Mouse (Mus musculus): Measurements from ENCODE around the gene Fbxo9.
"Not testable (repeated sequence)": the region's sequence is repeated elsewhere in the genome, so short reads cannot be mapped to it uniquely, and the experiment has no call there.

Gene Fbxo9

DNA sequence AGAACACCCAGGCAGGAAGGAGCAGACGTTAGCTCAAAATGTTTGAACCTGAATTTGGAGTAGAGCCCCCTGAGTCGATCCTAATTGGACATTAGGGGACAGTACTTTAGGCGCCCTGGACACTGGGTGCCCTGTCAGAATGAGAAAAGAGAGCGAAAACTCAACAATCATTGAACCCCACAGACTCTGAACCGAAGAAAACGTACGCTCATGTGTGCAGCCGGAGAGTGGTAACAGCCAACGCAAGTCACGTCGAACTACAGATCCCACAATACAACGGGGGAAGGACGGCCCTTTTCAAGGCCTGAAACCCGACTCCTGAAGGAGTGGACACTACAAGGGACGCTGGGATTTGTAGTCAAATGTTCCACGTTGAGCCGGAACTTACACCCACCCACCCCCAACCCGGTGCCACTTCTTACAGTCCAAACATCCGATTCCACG lies at the start of gene Fbxo9, which contains the start of gene Ick:
Fbxo9 (minus strand) TSS at position 270 of the 444 bp plus-strand sequence.
Ick (plus strand) TSS at position 397 of the 444 bp plus-strand sequence.
- peak; percentile 64 for DNase-seq (ENCODE audit: low spot score)

- no peak for DNase-seq (ENCODE audit: low spot score)
Measured at GRCm38 (mm10) chr9:78157221-78157620, 48.4 kb upstream of the Fbxo9 start.

DNA sequence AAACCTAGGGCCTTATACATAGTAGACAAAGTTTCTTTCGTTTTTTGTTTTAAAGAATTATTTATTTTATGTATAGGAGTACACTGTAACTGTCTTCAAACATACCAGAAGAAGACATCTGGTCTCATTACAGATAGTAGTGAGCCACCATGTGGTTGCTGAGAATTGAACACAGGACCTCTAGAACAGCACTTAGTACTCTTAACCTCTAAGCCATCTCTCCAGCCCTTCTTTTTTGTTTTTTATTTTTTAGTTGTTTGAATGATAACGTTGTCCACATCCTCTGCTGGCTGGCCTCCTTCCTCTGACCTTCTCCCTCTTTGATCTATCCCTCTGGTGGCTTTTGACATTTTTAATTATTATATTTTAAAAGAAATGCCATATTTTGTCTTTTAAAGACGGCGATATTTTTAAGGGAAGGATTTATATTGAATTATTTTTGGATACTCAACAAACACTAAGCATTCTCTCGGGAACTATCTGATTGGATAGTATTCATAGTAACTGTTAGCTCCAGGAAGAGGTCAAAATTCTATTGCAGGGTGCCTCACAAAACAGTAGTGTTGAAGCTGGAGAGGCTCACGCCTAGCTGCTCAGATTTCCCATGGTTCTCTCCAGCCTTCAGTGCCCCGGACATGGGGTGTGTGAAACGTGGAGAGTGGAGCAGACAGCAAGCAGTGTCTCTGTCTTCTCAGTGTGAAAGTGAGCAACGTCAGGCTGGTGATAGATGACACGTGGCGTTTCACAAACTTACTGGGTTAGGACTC lies 45.5 kb upstream of the Fbxo9 start:
- no peak for DNase-seq (ENCODE audit: low spot score)

- DNase-seq (ENCODE audit: low spot score) = not testable (repeated sequence)
Measured at GRCm38 (mm10) chr9:78149770-78150169, 40.9 kb upstream of the Fbxo9 start.

GRCm38 (mm10) chr9:78148149-78148548 lies 39.3 kb upstream of the Fbxo9 start:
- no peak for DNase-seq (ENCODE audit: low spot score)

DNA sequence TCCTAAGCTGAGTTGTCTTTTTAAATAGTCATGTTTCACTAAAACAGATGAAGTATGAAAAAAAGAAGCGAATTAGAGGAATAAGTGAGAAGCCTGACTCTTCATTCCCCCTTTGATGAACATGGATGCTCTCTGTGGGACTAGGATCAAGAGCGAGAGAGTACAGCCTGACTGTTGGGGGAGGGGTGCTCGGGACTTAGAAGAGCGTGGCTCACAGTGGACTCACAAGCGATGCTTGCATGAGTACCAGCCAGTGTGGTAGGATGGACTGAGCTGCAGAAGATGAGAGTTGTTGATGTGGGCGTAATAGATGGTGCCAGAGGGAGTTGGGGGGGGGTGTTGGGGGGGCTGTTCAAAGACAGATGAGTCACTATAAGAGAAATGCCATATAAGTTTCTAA lies 37.8 kb upstream of the Fbxo9 start:
- no peak for DNase-seq (ENCODE audit: low spot score)

GRCm38 (mm10) chr9:78146099-78146498 lies 37.2 kb upstream of the Fbxo9 start:
- DNase-seq (ENCODE audit: low spot score) = no peak

- no peak for DNase-seq (ENCODE audit: low spot score)
Measured at GRCm38 (mm10) chr9:78139463-78139862, 30.6 kb upstream of the Fbxo9 start.

GRCm38 (mm10) chr9:78138044-78138676 lies 29.3 kb upstream of the Fbxo9 start:
- no peak for DNase-seq (ENCODE audit: low spot score)

DNA sequence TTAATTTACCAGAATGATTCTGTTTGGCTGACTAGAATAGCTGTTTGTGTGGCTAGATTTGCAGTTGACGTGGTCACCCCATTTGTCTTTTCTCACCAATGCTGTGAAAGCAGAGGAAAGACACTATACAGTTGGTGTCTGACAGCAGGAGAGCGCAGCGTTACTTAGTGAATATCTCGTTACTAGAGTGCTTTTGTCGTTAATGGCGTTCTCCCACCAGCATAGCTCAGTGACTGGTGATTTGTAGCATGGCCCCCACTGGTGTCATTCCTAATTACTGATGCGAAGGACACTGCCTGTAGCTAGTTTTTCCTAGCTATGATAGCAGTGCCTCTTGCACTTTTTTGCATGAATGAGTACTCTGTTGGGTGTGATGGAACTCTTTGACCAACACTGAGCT lies 26.8 kb upstream of the Fbxo9 start:
- no peak for DNase-seq (ENCODE audit: low spot score)

DNA sequence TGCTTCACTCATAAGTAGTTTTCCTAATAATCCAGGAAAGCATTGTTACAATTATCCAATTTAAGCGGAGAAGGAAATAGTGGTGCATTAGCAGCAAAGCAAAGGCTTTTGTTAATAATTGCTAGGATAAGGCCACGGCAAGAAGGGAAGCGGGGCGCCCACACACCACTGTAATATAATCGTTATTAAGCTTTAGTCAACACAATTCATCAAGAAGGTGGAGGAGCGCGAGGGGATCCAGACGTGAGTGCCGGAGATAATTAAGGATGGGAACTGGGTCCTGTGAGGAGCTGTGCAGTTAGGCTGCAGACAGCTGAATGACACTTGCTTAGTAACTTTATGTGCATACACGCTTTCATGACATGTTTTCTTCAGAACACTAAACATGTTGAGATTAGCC lies 17.8 kb upstream of the Fbxo9 start:
- DNase-seq (ENCODE audit: low spot score) = no peak

- DNase-seq (ENCODE audit: low spot score) = no peak
Measured at GRCm38 (mm10) chr9:78126007-78126406, 17.1 kb upstream of the Fbxo9 start.

GRCm38 (mm10) chr9:78124297-78124696 lies 15.4 kb upstream of the Fbxo9 start:
- no peak for DNase-seq (ENCODE audit: low spot score)

- no peak for DNase-seq (ENCODE audit: low spot score)
Measured at GRCm38 (mm10) chr9:78122939-78123712, 14.3 kb upstream of the Fbxo9 start.

DNA sequence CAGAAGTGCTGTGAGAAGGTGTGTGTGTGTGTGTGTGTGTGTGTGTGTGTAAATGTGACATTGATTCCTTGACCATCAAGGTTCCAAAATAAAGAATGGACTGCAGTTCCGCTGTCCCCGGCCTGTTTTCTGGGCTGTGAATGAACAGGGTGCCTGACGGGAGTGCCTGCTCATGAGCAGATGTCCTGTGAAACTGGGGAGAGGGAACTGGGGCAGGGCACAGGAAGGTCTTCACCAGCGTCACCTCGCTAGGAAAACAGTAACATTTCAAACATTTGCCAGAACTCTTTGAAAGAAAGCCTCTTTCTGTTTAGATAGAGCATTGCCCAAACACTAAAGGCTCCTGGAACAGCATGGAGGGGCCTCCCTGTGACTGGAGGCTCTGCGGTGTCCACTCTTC lies 13.1 kb upstream of the Fbxo9 start:
- DNase-seq (ENCODE audit: low spot score) = no peak

- DNase-seq (ENCODE audit: low spot score) = no peak
Measured at GRCm38 (mm10) chr9:78121358-78121757, 12.5 kb upstream of the Fbxo9 start.

- no peak for DNase-seq (ENCODE audit: low spot score)
Measured at GRCm38 (mm10) chr9:78117690-78118089, 8.8 kb upstream of the Fbxo9 start.

DNA sequence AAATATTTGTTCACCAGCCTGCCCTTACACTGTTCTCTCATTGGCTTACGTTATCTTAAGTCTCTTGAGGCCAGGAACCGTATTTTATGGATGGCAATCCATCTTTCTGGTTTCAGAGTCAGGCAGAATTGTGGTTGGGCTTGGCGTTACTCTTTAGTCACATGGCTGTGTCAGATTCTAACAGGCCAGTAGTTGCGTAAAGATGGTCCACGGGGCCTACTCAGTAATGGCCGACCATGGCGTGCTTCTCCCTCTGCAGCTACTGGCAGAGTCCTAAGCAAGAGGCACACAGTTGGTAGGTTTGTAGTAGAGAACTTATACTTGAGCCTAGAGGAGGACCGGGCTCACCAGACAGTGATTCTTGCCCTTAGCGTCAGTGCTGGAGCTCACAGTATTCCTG lies 6.9 kb upstream of the Fbxo9 start:
- no peak for DNase-seq (ENCODE audit: low spot score)

GRCm38 (mm10) chr9:78113538-78113885 lies 4.6 kb upstream of the Fbxo9 start:
- no peak for DNase-seq (ENCODE audit: low spot score)

GRCm38 (mm10) chr9:78112770-78113537 lies 4.1 kb upstream of the Fbxo9 start:
- DNase-seq (ENCODE audit: low spot score) = peak; percentile 88

- DNase-seq (ENCODE audit: low spot score) = no peak
Measured at GRCm38 (mm10) chr9:78111456-78111855, 2.6 kb upstream of the Fbxo9 start.

GRCm38 (mm10) chr9:78109656-78110055 lies 791 bp upstream of the Fbxo9 start:
- DNase-seq (ENCODE audit: low spot score) = no peak

All from ovary, postnatal 10 days (tissue).